ENCODE assay signal across 17 mouse cellular contexts in genomic region chr7:121214181-121214580, GRCm38 (mm10).
DNase-seq lines count a peak whose midpoint lies in the region; ATAC-seq lines count a peak whose summit lies in the region.
"Had no signal": no experiment of that assay in that cellular context is flagged by ENCODE, and none has a peak within 500 bp of the region (broad histone marks: within the 10 kb centered on the region; RNA-seq: fewer than 3 reads in every experiment).

No protein-coding gene starts in this region.

- peak; percentile 62; the same call in 1 of the 2 replicates for ATAC-seq in midbrain, embryonic 15.5 days (replicated peaks)
- ATAC-seq in midbrain, embryonic 11.5 days (ENCODE audit: low FRiP score), result no peak
- peak; percentile 74 for ATAC-seq in forebrain, embryonic 16.5 days
- no peak for ATAC-seq in liver, embryonic 11.5 days (replicated peaks; ENCODE audit: low FRiP score)

- no peak overlapping the region for H3K4me3 ChIP-seq in midbrain, embryonic 15.5 days
- no peak overlapping the region for H3K4me3 ChIP-seq in midbrain, embryonic 11.5 days (ENCODE audit: low read depth, low read length)
- H3K4me3 ChIP-seq in forebrain, embryonic 16.5 days (replicated peaks; ENCODE audit: low read length), result 0 out of 2 replicates have a peak overlapping the region, but pooled peaks have one; percentile 1
- H3K4me3 ChIP-seq in liver, embryonic 11.5 days (ENCODE audit: low read depth, low read length), result no peak overlapping the region
- H3K4me3 ChIP-seq: megakaryocyte, embryonic 14.5 days had no signal

- 40% methylated on average over 8 of the region's 8 CpGs for WGBS in midbrain, embryonic 15.5 days
- 77% methylated on average over 8 of the region's 8 CpGs for WGBS in midbrain, embryonic 11.5 days
- WGBS in forebrain, embryonic 16.5 days, result 10% methylated on average over 8 of the region's 8 CpGs
- WGBS in liver, embryonic 11.5 days, result 80% methylated on average over 8 of the region's 8 CpGs

- 0 out of 2 replicates have a peak overlapping the region, but pooled peaks have one; percentile 5 for H3K4me2 ChIP-seq in midbrain, embryonic 15.5 days
- H3K4me2 ChIP-seq in midbrain, embryonic 11.5 days, result no peak overlapping the region
- H3K4me2 ChIP-seq in forebrain, embryonic 16.5 days (ENCODE audit: low read length), result peak overlapping the region; percentile 27
- no peak overlapping the region for H3K4me2 ChIP-seq in liver, embryonic 11.5 days

- no peak overlapping the region for H3K9ac ChIP-seq in midbrain, embryonic 15.5 days
- H3K9ac ChIP-seq in midbrain, embryonic 11.5 days (ENCODE audit: low read length), result no peak overlapping the region
- no peak overlapping the region for H3K9ac ChIP-seq in forebrain, embryonic 16.5 days (replicated peaks; ENCODE audit: low read depth, low read length)
- H3K9ac ChIP-seq in liver, embryonic 11.5 days (ENCODE audit: low read depth, low read length), result no peak overlapping the region

- DNase-seq in heart, adult 11 months, result peak; percentile 65
- DNase-seq in heart, adult 9 months (ENCODE audit: low spot score in 2 of 2), result no peak
- no peak for DNase-seq in midbrain, embryonic 11.5 days (ENCODE audit: low spot score, missing footprints)
- DNase-seq in lung, adult 18-20 months, result no peak
- no peak for DNase-seq in liver, embryonic 11.5 days (ENCODE audit: low spot score)
- DNase-seq: adrenal gland, adult 2 months; B cell, adult 2 months; cerebellum, adult 9-11 months; gastrocnemius, postnatal 14 days; kidney, adult 11 months; lung, postnatal 10 days; right cerebral cortex, postnatal 14 days; thymus, postnatal 4 days had no signal

- no peaks in the 10 kb centered on the region for H3K27me3 ChIP-seq in midbrain, embryonic 15.5 days (replicated peaks)
- H3K27me3 ChIP-seq in midbrain, embryonic 11.5 days (ENCODE audit: control insufficient read depth, insufficient read depth, low read length), result no peaks in the 10 kb centered on the region
- no peaks in the 10 kb centered on the region for H3K27me3 ChIP-seq in forebrain, embryonic 16.5 days (replicated peaks; ENCODE audit: control insufficient read depth, insufficient read depth, low read length)
- H3K27me3 ChIP-seq in liver, embryonic 11.5 days (replicated peaks; ENCODE audit: control insufficient read depth, insufficient read depth, low read length), result no peaks in the 10 kb centered on the region

- H3K36me3 ChIP-seq in midbrain, embryonic 15.5 days (replicated peaks), result no peaks in the 10 kb centered on the region
- no peaks in the 10 kb centered on the region for H3K36me3 ChIP-seq in midbrain, embryonic 11.5 days (ENCODE audit: control insufficient read depth, insufficient read depth, low read length)
- H3K36me3 ChIP-seq in forebrain, embryonic 16.5 days (ENCODE audit: control insufficient read depth, insufficient read depth), result no peaks in the 10 kb centered on the region
- H3K36me3 ChIP-seq in liver, embryonic 11.5 days (ENCODE audit: control insufficient read depth, insufficient read depth, low read length), result no peaks in the 10 kb centered on the region

- H3K9me3 ChIP-seq in midbrain, embryonic 15.5 days, result no peaks in the 10 kb centered on the region
- H3K9me3 ChIP-seq in midbrain, embryonic 11.5 days (ENCODE audit: control insufficient read depth, low read length), result no peaks in the 10 kb centered on the region
- H3K9me3 ChIP-seq in forebrain, embryonic 16.5 days (ENCODE audit: control insufficient read depth, low read length), result no peaks in the 10 kb centered on the region
- H3K9me3 ChIP-seq in liver, embryonic 11.5 days (ENCODE audit: control insufficient read depth, low read length), result no peaks in the 10 kb centered on the region
- H3K9me3 ChIP-seq: megakaryocyte, embryonic 14.5 days had no signal

- peaks cover 4% of the 10 kb centered on the region; the same call in 1 of the 2 replicates for H3K4me1 ChIP-seq in midbrain, embryonic 15.5 days
- H3K4me1 ChIP-seq in midbrain, embryonic 11.5 days (ENCODE audit: control insufficient read depth, insufficient read depth, low read length), result no peaks in the 10 kb centered on the region
- H3K4me1 ChIP-seq in forebrain, embryonic 16.5 days (replicated peaks; ENCODE audit: control insufficient read depth, insufficient read depth, low read length), result peaks cover 18% of the 10 kb centered on the region
- no peaks in the 10 kb centered on the region for H3K4me1 ChIP-seq in liver, embryonic 11.5 days (replicated peaks; ENCODE audit: control insufficient read depth, insufficient read depth, low read length)
- H3K4me1 ChIP-seq: megakaryocyte, embryonic 14.5 days had no signal

- peak overlapping the region; percentile 10; the same call in 1 of the 2 replicates for H3K27ac ChIP-seq in midbrain, embryonic 15.5 days
- H3K27ac ChIP-seq in midbrain, embryonic 11.5 days (ENCODE audit: low read depth, low read length), result no peak overlapping the region
- peak overlapping the region; percentile 47 for H3K27ac ChIP-seq in forebrain, embryonic 16.5 days (ENCODE audit: low read length)
- no peak overlapping the region for H3K27ac ChIP-seq in liver, embryonic 11.5 days (ENCODE audit: low read depth, low read length)
- H3K27ac ChIP-seq: kidney, postnatal 0 days had no signal

Comparison
In these comparisons a context has a peak if more than half of its experiments do, and no peak if none do; other contexts are left out.
1. ATAC-seq: peak in midbrain, embryonic 15.5 days (single experiment) and forebrain, embryonic 16.5 days (single experiment); none in midbrain, embryonic 11.5 days (single experiment) and liver, embryonic 11.5 days (single experiment).
2. H3K27ac ChIP-seq: peak in midbrain, embryonic 15.5 days (single experiment) and forebrain, embryonic 16.5 days (single experiment); none in midbrain, embryonic 11.5 days (single experiment) and liver, embryonic 11.5 days (single experiment).
3. H3K4me2 ChIP-seq: peak in midbrain, embryonic 15.5 days (single experiment) and forebrain, embryonic 16.5 days (single experiment); none in midbrain, embryonic 11.5 days (single experiment) and liver, embryonic 11.5 days (single experiment).